Mouse (Mus musculus) neutrophil, adult 5-6 weeks (primary cell): ENCODE results near the gene Tmem135. TPM values are rescaled to one million over a fixed set of nuclear protein-coding genes. Genes with fewer than 3 reads are reported as not detected.

Source experiments
- ATAC-seq: fragments of 151-379, 151-347 bp; 2 replicates; pipeline ENCODE4 v1.8.0; 2017; ENCODE audit warnings: mild to moderate bottlenecking, moderate TSS enrichment; ENCODE audit not compliant: insufficient number of reproducible peaks, poor library complexity, low FRiP score, severe bottlenecking; ENCODE audit errors: extremely low read depth
- total RNA-seq: library from RNA; stranded (forward); fragments of 200-1000 nt; gene quantifications from 2 replicates; pipeline ENCODE4 v1.2.3, GENCODE M21; 2017

Gene Tmem135
- total RNA-seq, 1 experiment from 2014 or later, result 23.5 TPM

- no peak for ATAC-seq
These were observed 8.6 kb downstream of the Tmem135 start for GRCm38 (mm10) chr7:89395399-89395798.

GRCm38 (mm10) chr7:89392825-89393224 lies 11.2 kb downstream of the Tmem135 start:
- ATAC-seq, result peak; percentile 56; the same call in 1 of the 2 replicates

GRCm38 (mm10) chr7:89392388-89392787 lies 11.6 kb downstream of the Tmem135 start:
- no peak for ATAC-seq

GRCm38 (mm10) chr7:89391831-89392230 lies 12.2 kb downstream of the Tmem135 start:
- ATAC-seq, result no peak

GRCm38 (mm10) chr7:89391281-89391680 lies 12.7 kb downstream of the Tmem135 start:
- ATAC-seq, result no peak

- ATAC-seq, result no peak
These were observed 13.4 kb downstream of the Tmem135 start for GRCm38 (mm10) chr7:89390660-89391059.

GRCm38 (mm10) chr7:89388981-89389380 lies 15.0 kb downstream of the Tmem135 start:
- ATAC-seq, result no peak

- no peak for ATAC-seq
These were observed 21.1 kb downstream of the Tmem135 start for GRCm38 (mm10) chr7:89382892-89383291.

GRCm38 (mm10) chr7:89380935-89381705 lies 22.9 kb downstream of the Tmem135 start:
- ATAC-seq, result no peak

- no peak for ATAC-seq
These were observed 32.3 kb downstream of the Tmem135 start for GRCm38 (mm10) chr7:89371623-89372295.

GRCm38 (mm10) chr7:89370917-89371316 lies 33.1 kb downstream of the Tmem135 start:
- ATAC-seq, result peak; percentile 51; the same call in 1 of the 2 replicates

- ATAC-seq, result no peak
These were observed 33.9 kb downstream of the Tmem135 start for GRCm38 (mm10) chr7:89370086-89370485.

- no peak for ATAC-seq
These were observed 36.4 kb downstream of the Tmem135 start for GRCm38 (mm10) chr7:89367643-89368042.

GRCm38 (mm10) chr7:89365135-89365880 lies 38.7 kb downstream of the Tmem135 start:
- no peak for ATAC-seq

GRCm38 (mm10) chr7:89363975-89364374 lies 40.0 kb downstream of the Tmem135 start:
- ATAC-seq, result no peak

- no peak for ATAC-seq
These were observed 47.7 kb downstream of the Tmem135 start for GRCm38 (mm10) chr7:89356307-89356706.

GRCm38 (mm10) chr7:89355519-89356255 lies 48.3 kb downstream of the Tmem135 start:
- no peak for ATAC-seq

- no peak for ATAC-seq
These were observed 62.0 kb downstream of the Tmem135 start for GRCm38 (mm10) chr7:89342021-89342420.

GRCm38 (mm10) chr7:89339808-89340207 lies 64.2 kb downstream of the Tmem135 start:
- no peak for ATAC-seq
